Mouse (Mus musculus) neural tube, embryonic 13.5 days (tissue): ENCODE data around the gene March11. TPM values are rescaled to one million over a fixed set of nuclear protein-coding genes. Genes with fewer than 3 reads are reported as not detected.

Experiments used
- ATAC-seq: fragments of 200-750 bp; cut with Nextera tagmentation; 2 replicates; pipeline ENCODE4 v1.8.0; 2017; ENCODE audit warnings: low read depth, mild to moderate bottlenecking, moderate TSS enrichment, moderate library complexity
- H3K27ac ChIP-seq: fragments of 300-500 bp; sonication (generic); replicated peaks from 2 replicates; pipeline ENCODE4 v1.5.1; 2015; ENCODE audit warnings: moderate library complexity, mild to moderate bottlenecking, inconsistent platforms
- H3K27me3 ChIP-seq: fragments of 300-500 bp; sonication (generic); 2 replicates; pipeline ENCODE4 v1.6.1; 2015; ENCODE audit warnings: mild to moderate bottlenecking, inconsistent platforms
- H3K36me3 ChIP-seq: fragments of 300-500 bp; sonication (generic); 2 replicates; pipeline ENCODE4 v1.6.1; 2015; ENCODE audit warnings: mild to moderate bottlenecking, inconsistent platforms
- H3K4me1 ChIP-seq: fragments of 300-500 bp; sonication (generic); replicated peaks from 2 replicates; pipeline ENCODE4 v1.6.1; 2015; ENCODE audit warnings: inconsistent platforms
- H3K4me2 ChIP-seq: fragments of 300-500 bp; sonication (generic); 2 replicates; pipeline ENCODE4 v1.6.1; 2015; ENCODE audit warnings: inconsistent platforms, mild to moderate bottlenecking, moderate library complexity
- H3K4me3 ChIP-seq: fragments of 300-500 bp; sonication (generic); 2 replicates; pipeline ENCODE4 v1.5.1; 2015; ENCODE audit warnings: mild to moderate bottlenecking, inconsistent platforms
- H3K9ac ChIP-seq: fragments of 300-500 bp; sonication (generic); 2 replicates; pipeline ENCODE4 v1.6.1; 2015; ENCODE audit warnings: moderate library complexity, mild to moderate bottlenecking, inconsistent platforms
- H3K9me3 ChIP-seq: fragments of 300-500 bp; sonication (generic); 2 replicates; pipeline ENCODE4 v1.6.1; 2016; ENCODE audit warnings: inconsistent platforms
- WGBS: fragments of 180-500 bp; shearing (Covaris S2); methylation state at CpG from one replicate; pipeline ENCODE4 v1.1.7; 2015; 5-methylcytosine and 5-hydroxymethylcytosine counted together
- polyA plus RNA-seq: library from polyadenylated mRNA; unstranded; fragments of >200 nt; fragmentation: Nextera tagmentation; extraction: Ambion mirVana; gene quantifications from 2 replicates; pipeline ENCODE4 v1.2.1, GENCODE M21; 2015

The March11 gene
- polyA plus RNA-seq, 1 experiment from 2014 or later = 9.5 TPM

DNA sequence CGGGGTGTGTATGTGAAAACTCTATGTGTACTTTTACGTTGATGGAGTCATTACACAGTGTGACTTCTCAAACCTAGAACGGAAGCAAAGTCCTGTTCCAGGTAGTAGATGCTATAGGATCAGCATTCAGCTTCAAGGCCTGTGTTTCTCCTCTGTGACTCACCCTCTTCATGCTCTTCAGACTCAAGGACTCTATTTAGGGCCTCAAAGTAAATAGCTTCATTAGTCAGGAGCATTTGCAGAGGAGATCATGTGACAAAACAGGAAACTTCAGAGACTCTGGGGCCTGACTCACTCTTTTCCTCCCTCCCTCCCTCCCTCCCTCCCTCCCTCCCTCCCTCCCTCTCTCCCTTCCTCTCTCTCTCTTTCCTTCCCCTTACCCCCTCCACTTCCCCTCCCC, 66.1 kb downstream of the March11 start:
- Histone ChIP-seq H3K9ac (no peak overlapping the region), H3K4me3 (no peak overlapping the region), H3K27me3 (no peaks in the 10 kb centered on the region), H3K4me2 (no peak overlapping the region), H3K27ac (no peak overlapping the region), H3K4me1 (no peaks in the 10 kb centered on the region), H3K36me3 (no peaks in the 10 kb centered on the region), H3K9me3 (no peaks in the 10 kb centered on the region)
- WGBS = 89% methylated on average over 3 of the region's 3 CpGs
- ATAC-seq = no peak

DNA sequence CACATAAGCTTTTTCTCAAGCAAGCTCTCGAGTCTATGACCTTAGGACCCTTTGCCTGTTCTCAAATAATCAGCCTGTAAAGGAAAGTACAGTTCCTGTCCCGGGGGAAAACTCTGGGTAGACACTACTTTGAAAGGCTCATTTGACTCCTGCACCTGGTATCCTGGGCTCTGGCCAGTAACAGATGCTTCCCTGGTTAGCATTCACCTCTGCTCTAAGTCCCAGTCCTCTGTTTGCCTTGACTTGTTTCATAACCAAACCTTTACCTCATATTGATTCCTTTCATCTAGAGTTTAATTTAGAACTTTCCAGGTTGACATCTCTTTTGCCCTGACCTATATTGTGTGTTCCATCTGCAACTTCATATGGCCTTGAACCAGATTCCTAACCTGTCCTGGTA, 68.5 kb downstream of the March11 start:
- Histone ChIP-seq H3K4me2 (no peak overlapping the region), H3K36me3 (no peaks in the 10 kb centered on the region)
- 68% methylated on average over 2 of the region's 2 CpGs for WGBS

DNA sequence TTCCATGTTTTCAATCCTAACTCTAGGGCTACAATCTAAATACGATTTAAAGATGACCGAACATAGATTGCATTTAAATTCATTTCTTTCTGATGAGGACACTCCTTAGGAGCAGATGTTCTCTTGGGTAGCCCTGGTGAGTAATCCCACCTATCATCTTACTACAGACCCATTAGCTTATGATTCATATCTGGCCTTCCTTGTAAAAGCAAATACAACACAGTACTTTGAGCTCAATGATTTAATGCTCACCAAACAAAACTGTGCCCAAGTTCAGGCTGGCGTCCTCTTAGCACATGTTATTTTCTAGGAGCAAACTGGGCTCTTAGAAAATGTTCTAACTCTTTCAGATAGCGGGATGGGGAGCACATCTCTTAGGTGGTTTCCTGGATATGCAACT, 70.0 kb downstream of the March11 start:
- WGBS = 85% methylated on average over 4 of the region's 4 CpGs
- Histone ChIP-seq H3K27ac (no peak overlapping the region), H3K9me3 (no peaks in the 10 kb centered on the region), H3K4me1 (no peaks in the 10 kb centered on the region), H3K4me3 (no peak overlapping the region), H3K4me2 (no peak overlapping the region), H3K27me3 (no peaks in the 10 kb centered on the region), H3K9ac (no peak overlapping the region), H3K36me3 (no peaks in the 10 kb centered on the region)
- ATAC-seq = no peak

More for the DNA sequence above, 68.5 kb downstream of the March11 start:
- no peak overlapping the region for H3K4me3 ChIP-seq
- H3K4me1 ChIP-seq = no peaks in the 10 kb centered on the region
- no peak overlapping the region for H3K9ac ChIP-seq
- ATAC-seq = no peak
- no peaks in the 10 kb centered on the region for H3K27me3 ChIP-seq
- no peak overlapping the region for H3K27ac ChIP-seq
- H3K9me3 ChIP-seq = no peaks in the 10 kb centered on the region

DNA sequence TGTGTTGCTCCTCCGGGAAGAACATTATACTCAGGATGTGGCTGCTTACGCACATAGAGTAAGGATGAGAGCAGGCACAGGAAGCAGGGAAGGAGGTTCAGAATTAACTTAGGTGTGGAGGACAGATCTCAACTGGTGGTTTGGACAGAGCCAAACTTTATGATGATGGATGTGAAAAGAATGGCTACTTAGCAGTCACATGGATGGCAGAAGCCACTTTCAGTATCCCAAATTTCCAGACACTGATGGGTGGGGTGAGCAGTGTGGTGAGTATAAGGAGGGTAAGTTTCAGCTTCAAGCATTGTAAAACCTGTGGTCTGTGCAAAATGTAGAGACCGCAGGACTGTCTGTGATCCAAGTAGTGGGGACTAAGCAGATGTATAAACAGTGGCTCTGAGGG, 71.0 kb downstream of the March11 start:
- H3K27me3 ChIP-seq = no peaks in the 10 kb centered on the region
- H3K4me3 ChIP-seq = no peak overlapping the region
- no peak overlapping the region for H3K9ac ChIP-seq
- WGBS = 81% methylated on average over 3 of the region's 3 CpGs
- H3K36me3 ChIP-seq = no peaks in the 10 kb centered on the region
- ATAC-seq = no peak
- no peaks in the 10 kb centered on the region for H3K9me3 ChIP-seq
- H3K27ac ChIP-seq = no peak overlapping the region
- no peaks in the 10 kb centered on the region for H3K4me1 ChIP-seq
- H3K4me2 ChIP-seq = no peak overlapping the region

DNA sequence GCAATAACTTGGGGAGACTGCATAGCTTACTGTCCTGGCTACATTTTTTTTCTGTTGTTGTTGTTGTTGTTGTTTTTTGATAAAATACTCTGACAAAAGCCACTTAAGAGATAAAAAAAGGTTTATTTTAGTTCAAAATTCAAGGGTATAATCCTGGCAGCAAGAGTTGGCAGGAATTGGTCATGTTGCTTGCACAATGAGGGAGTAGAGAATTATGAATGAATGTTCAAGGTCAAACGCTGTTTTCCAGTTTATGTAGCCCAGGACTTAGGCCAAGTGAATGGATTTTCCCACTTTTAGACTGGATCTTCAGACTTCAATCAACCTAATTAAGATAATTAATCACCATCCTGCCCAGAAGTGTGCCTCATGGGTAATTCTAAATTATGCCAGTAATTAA, 72.0 kb downstream of the March11 start:
- no peaks in the 10 kb centered on the region for H3K27me3 ChIP-seq
- ATAC-seq = no peak

DNA sequence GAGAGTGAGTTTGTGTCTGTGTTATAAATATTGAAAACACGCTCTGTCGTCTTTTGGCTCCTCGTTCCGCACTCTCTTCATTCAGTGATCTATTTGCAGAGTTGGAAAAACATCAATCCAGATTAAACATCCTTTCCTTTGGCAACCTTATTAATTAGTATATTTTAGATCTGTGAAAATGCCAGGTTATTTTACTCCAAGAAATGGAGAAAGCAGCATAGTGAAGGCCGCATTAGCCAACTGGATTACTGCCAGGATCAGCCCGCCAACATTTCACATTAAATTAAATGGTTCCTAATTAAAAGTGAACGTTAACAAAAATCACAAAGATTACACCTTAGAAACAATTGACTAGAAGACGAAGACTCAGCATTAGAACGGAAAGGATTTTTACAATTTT, 81.2 kb downstream of the March11 start:
- H3K36me3 ChIP-seq = no peaks in the 10 kb centered on the region
- no peaks in the 10 kb centered on the region for H3K9me3 ChIP-seq
- H3K4me1 ChIP-seq = no peaks in the 10 kb centered on the region
- no peak overlapping the region for H3K27ac ChIP-seq
- no peaks in the 10 kb centered on the region for H3K27me3 ChIP-seq
- 78% methylated on average over 9 of the region's 9 CpGs for WGBS
- H3K4me3 ChIP-seq = no peak overlapping the region
- H3K9ac ChIP-seq = no peak overlapping the region
- no peak overlapping the region for H3K4me2 ChIP-seq
- no peak for ATAC-seq

More for the DNA sequence above, 72.0 kb downstream of the March11 start:
- WGBS = 85% methylated on average over 1 of the region's 1 CpGs
- no peaks in the 10 kb centered on the region for H3K4me1 ChIP-seq
- no peak overlapping the region for H3K27ac ChIP-seq
- no peaks in the 10 kb centered on the region for H3K36me3 ChIP-seq
- no peak overlapping the region for H3K4me3 ChIP-seq
- no peaks in the 10 kb centered on the region for H3K9me3 ChIP-seq
- no peak overlapping the region for H3K9ac ChIP-seq
- H3K4me2 ChIP-seq = no peak overlapping the region

GRCm38 (mm10) chr15:26396556-26396955, 87.7 kb downstream of the March11 start:
- Histone ChIP-seq H3K27ac (no peak overlapping the region), H3K27me3 (no peaks in the 10 kb centered on the region), H3K4me1 (no peaks in the 10 kb centered on the region), H3K36me3 (no peaks in the 10 kb centered on the region), H3K4me2 (no peak overlapping the region), H3K4me3 (no peak overlapping the region), H3K9me3 (no peaks in the 10 kb centered on the region), H3K9ac (no peak overlapping the region)
- WGBS = 92% methylated on average over 2 of the region's 2 CpGs
- no peak for ATAC-seq

DNA sequence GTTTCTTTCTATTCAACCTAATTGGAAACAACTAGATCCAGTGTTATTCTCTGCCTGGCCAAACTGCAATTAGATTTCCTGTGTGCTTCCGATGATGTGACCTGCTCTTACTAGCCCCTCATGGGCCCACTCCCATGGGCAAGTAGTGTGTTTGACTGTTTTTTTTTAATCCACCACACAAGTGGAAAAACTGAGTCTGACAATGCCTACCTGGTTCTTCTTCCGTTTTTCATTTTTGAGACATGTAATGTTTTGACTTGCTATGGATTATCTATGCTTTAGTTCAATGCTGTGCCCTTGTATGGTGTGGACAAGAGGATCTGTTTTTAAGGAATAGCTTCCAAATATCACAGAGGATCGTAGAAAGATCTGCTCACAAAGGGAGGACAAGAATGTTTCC, 116.4 kb downstream of the March11 start:
- Histone ChIP-seq H3K9ac (no peak overlapping the region), H3K27me3 (no peaks in the 10 kb centered on the region), H3K4me3 (no peak overlapping the region), H3K4me2 (no peak overlapping the region), H3K27ac (no peak overlapping the region), H3K4me1 (no peaks in the 10 kb centered on the region), H3K9me3 (no peaks in the 10 kb centered on the region), H3K36me3 (no peaks in the 10 kb centered on the region)
- ATAC-seq = no peak
- WGBS = 86% methylated on average over 3 of the region's 3 CpGs

GRCm38 (mm10) chr15:26426231-26426630, 117.4 kb downstream of the March11 start:
- H3K4me3 ChIP-seq = no peak overlapping the region
- H3K9me3 ChIP-seq = no peaks in the 10 kb centered on the region
- ATAC-seq = no peak
- no peaks in the 10 kb centered on the region for H3K4me1 ChIP-seq
- H3K36me3 ChIP-seq = no peaks in the 10 kb centered on the region
- no peak overlapping the region for H3K27ac ChIP-seq
- H3K4me2 ChIP-seq = no peak overlapping the region
- H3K9ac ChIP-seq = no peak overlapping the region
- no peaks in the 10 kb centered on the region for H3K27me3 ChIP-seq

DNA sequence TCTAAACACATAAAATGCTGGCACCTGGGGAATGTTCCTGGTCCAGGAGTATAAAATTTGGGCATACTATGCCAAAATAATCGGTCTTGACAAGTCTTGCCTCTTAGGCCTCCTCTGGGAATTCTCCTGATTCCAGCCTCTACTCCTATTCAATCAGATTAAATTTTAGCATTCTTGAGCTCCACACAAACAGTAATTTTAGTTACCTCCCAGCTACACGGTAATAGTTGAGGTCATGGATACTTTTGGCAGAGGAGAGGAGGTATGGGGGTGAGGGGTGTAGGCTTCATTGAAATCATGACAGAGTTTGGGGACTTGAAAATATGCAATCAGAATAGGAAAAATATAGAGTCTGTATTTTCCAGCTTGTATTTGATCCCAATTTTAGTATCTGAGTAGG, 121.7 kb downstream of the March11 start:
- no peak overlapping the region for H3K4me3 ChIP-seq
- H3K27ac ChIP-seq = no peak overlapping the region
- ATAC-seq = no peak
- H3K36me3 ChIP-seq = no peaks in the 10 kb centered on the region
- H3K4me2 ChIP-seq = no peak overlapping the region
- no peak overlapping the region for H3K9ac ChIP-seq
- no peaks in the 10 kb centered on the region for H3K4me1 ChIP-seq
- 84% methylated on average over 2 of the region's 2 CpGs for WGBS
- no peaks in the 10 kb centered on the region for H3K9me3 ChIP-seq
- H3K27me3 ChIP-seq = no peaks in the 10 kb centered on the region

- Histone ChIP-seq H3K4me2 (no peak overlapping the region), H3K4me1 (no peaks in the 10 kb centered on the region), H3K27ac (no peak overlapping the region), H3K9ac (no peak overlapping the region), H3K27me3 (no peaks in the 10 kb centered on the region), H3K4me3 (no peak overlapping the region), H3K9me3 (no peaks in the 10 kb centered on the region), H3K36me3 (no peaks in the 10 kb centered on the region)
- ATAC-seq = no peak
- WGBS = 80% methylated on average over 2 of the region's 2 CpGs
These were observed 123.8 kb downstream of the March11 start for GRCm38 (mm10) chr15:26432676-26433075.

GRCm38 (mm10) chr15:26435725-26436124, 126.9 kb downstream of the March11 start:
- Histone ChIP-seq H3K27ac (no peak overlapping the region), H3K4me2 (no peak overlapping the region), H3K9me3 (no peaks in the 10 kb centered on the region), H3K4me3 (no peak overlapping the region), H3K36me3 (no peaks in the 10 kb centered on the region), H3K4me1 (no peaks in the 10 kb centered on the region), H3K27me3 (no peaks in the 10 kb centered on the region), H3K9ac (no peak overlapping the region)
- ATAC-seq = no peak
- WGBS = 85% methylated on average over 7 of the region's 7 CpGs

DNA sequence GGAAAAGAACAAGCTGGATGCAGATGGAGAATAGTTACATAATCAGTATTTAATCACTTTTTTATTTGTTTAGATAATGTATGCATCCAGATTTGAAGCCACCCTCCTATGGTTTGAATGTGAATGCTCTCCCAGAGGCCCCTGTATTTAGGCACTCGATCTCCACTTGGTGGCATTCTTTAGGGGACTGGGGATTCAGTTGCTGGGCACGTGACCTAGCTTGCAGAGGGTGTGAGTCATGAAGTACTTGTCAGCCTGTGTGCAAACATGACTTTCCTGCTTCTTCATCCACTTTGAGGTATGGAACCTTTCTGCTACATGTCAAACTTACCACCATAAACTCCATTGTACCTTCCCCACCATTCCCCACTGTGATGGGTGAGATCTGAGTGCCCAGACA, 128.3 kb downstream of the March11 start:
- no peak overlapping the region for H3K4me2 ChIP-seq
- WGBS = 59% methylated on average over 2 of the region's 2 CpGs
- no peaks in the 10 kb centered on the region for H3K4me1 ChIP-seq
- no peaks in the 10 kb centered on the region for H3K9me3 ChIP-seq
- no peaks in the 10 kb centered on the region for H3K36me3 ChIP-seq
- H3K27me3 ChIP-seq = no peaks in the 10 kb centered on the region
- ATAC-seq = no peak
- H3K9ac ChIP-seq = no peak overlapping the region
- no peak overlapping the region for H3K27ac ChIP-seq
- no peak overlapping the region for H3K4me3 ChIP-seq
